Mouse (Mus musculus): ENCODE results near the gene Tnfrsf11a. TPM values are rescaled to one million over a fixed set of nuclear protein-coding genes. Genes with fewer than 3 reads are reported as not detected.

Tnfrsf11a gene
- polyA plus RNA-seq, 1 experiment from 2014 or later: 1.0 TPM

Other genes with a start within 250 kb of the Tnfrsf11a start
- gene Pign, start 117.0 kb upstream of the Tnfrsf11a start, polyA plus RNA-seq (2014; fragmentation: Nextera tagmentation; extraction: Ambion mirVana): 12.5 and 14.8 TPM in 2 replicates
- gene Relch, start 116.9 kb upstream of the Tnfrsf11a start, polyA plus RNA-seq (2014; fragmentation: Nextera tagmentation; extraction: Ambion mirVana): 48.5 and 54.2 TPM in 2 replicates
- gene Zcchc2, start 209.7 kb downstream of the Tnfrsf11a start, polyA plus RNA-seq (2014; fragmentation: Nextera tagmentation; extraction: Ambion mirVana): 2.7 and 3.1 TPM in 2 replicates

Data from hindbrain, embryonic 14.5 days (tissue).